Mouse (Mus musculus): ENCODE data around the gene Phb2. TPM values are rescaled to one million over a fixed set of nuclear protein-coding genes. Genes with fewer than 3 reads are reported as not detected.
"Not testable (repeated sequence)": the region's sequence is repeated elsewhere in the genome, so short reads cannot be mapped to it uniquely, and the experiment has no call there.

Gene Phb2
- 123 to 138 TPM (median 126 TPM) in 3 replicates for total RNA-seq (2017)

GRCm38 (mm10) chr6:124711824-124712782, at the start of gene Phb2, which contains the start of gene Emg1:
Gene Phb2 (plus strand): TSS chr6:124712336.
Gene Emg1 (minus strand): TSS chr6:124712178.
- peak; percentile 91 for ATAC-seq (replicated peaks; ENCODE audit: insufficient number of reproducible peaks, low FRiP score, low TSS enrichment, poor library complexity, severe bottlenecking)

GRCm38 (mm10) chr6:124662477-124663423, 49.4 kb upstream of the Phb2 start, which contains the start of gene Lpcat3:
Gene Lpcat3 (plus strand): TSS chr6:124663027.
- ATAC-seq (replicated peaks; ENCODE audit: insufficient number of reproducible peaks, low FRiP score, low TSS enrichment, poor library complexity, severe bottlenecking), result peak; percentile 91

GRCm38 (mm10) chr6:124663424-124663795, 48.7 kb upstream of the Phb2 start:
- ATAC-seq (replicated peaks; ENCODE audit: insufficient number of reproducible peaks, low FRiP score, low TSS enrichment, poor library complexity, severe bottlenecking), result no peak; the same call in 1 of the 2 replicates

- ATAC-seq (replicated peaks; ENCODE audit: insufficient number of reproducible peaks, low FRiP score, low TSS enrichment, poor library complexity, severe bottlenecking), result no peak
Measured at GRCm38 (mm10) chr6:124664256-124664655, 47.9 kb upstream of the Phb2 start.

GRCm38 (mm10) chr6:124665011-124665410, 47.1 kb upstream of the Phb2 start:
- ATAC-seq (replicated peaks; ENCODE audit: insufficient number of reproducible peaks, low FRiP score, low TSS enrichment, poor library complexity, severe bottlenecking), result no peak

- ATAC-seq (replicated peaks; ENCODE audit: insufficient number of reproducible peaks, low FRiP score, low TSS enrichment, poor library complexity, severe bottlenecking), result no peak
Measured at GRCm38 (mm10) chr6:124669234-124669859, 42.8 kb upstream of the Phb2 start.

GRCm38 (mm10) chr6:124670281-124670900, 41.7 kb upstream of the Phb2 start:
- ATAC-seq (replicated peaks; ENCODE audit: insufficient number of reproducible peaks, low FRiP score, low TSS enrichment, poor library complexity, severe bottlenecking), result no peak

- ATAC-seq (replicated peaks; ENCODE audit: insufficient number of reproducible peaks, low FRiP score, low TSS enrichment, poor library complexity, severe bottlenecking), result no peak
Measured at GRCm38 (mm10) chr6:124672100-124672499, 40.0 kb upstream of the Phb2 start.

GRCm38 (mm10) chr6:124673619-124674018, 38.5 kb upstream of the Phb2 start:
- no peak for ATAC-seq (replicated peaks; ENCODE audit: insufficient number of reproducible peaks, low FRiP score, low TSS enrichment, poor library complexity, severe bottlenecking)

- ATAC-seq (replicated peaks; ENCODE audit: insufficient number of reproducible peaks, low FRiP score, low TSS enrichment, poor library complexity, severe bottlenecking), result no peak
Measured at GRCm38 (mm10) chr6:124674591-124674990, 37.5 kb upstream of the Phb2 start.

- no peak for ATAC-seq (replicated peaks; ENCODE audit: insufficient number of reproducible peaks, low FRiP score, low TSS enrichment, poor library complexity, severe bottlenecking)
Measured at GRCm38 (mm10) chr6:124676171-124676570, 36.0 kb upstream of the Phb2 start.

- ATAC-seq (replicated peaks; ENCODE audit: insufficient number of reproducible peaks, low FRiP score, low TSS enrichment, poor library complexity, severe bottlenecking), result no peak
Measured at GRCm38 (mm10) chr6:124678769-124679168, 33.4 kb upstream of the Phb2 start.

GRCm38 (mm10) chr6:124679486-124679885, 32.6 kb upstream of the Phb2 start:
- ATAC-seq (replicated peaks; ENCODE audit: insufficient number of reproducible peaks, low FRiP score, low TSS enrichment, poor library complexity, severe bottlenecking), result no peak

GRCm38 (mm10) chr6:124682291-124682690, 29.8 kb upstream of the Phb2 start:
- not testable (repeated sequence) for ATAC-seq (replicated peaks; ENCODE audit: insufficient number of reproducible peaks, low FRiP score, low TSS enrichment, poor library complexity, severe bottlenecking)

- no peak for ATAC-seq (replicated peaks; ENCODE audit: insufficient number of reproducible peaks, low FRiP score, low TSS enrichment, poor library complexity, severe bottlenecking)
Measured at GRCm38 (mm10) chr6:124683591-124684417, 28.3 kb upstream of the Phb2 start.

- ATAC-seq (replicated peaks; ENCODE audit: insufficient number of reproducible peaks, low FRiP score, low TSS enrichment, poor library complexity, severe bottlenecking), result no peak
Measured at GRCm38 (mm10) chr6:124685606-124686386, 26.3 kb upstream of the Phb2 start.

GRCm38 (mm10) chr6:124686644-124687043, 25.5 kb upstream of the Phb2 start:
- ATAC-seq (replicated peaks; ENCODE audit: insufficient number of reproducible peaks, low FRiP score, low TSS enrichment, poor library complexity, severe bottlenecking), result not testable (repeated sequence)
